Mouse (Mus musculus) lung, embryonic 16.5 days (tissue): ENCODE measurements around the gene Olfr44. TPM values are rescaled to one million over a fixed set of nuclear protein-coding genes. Genes with fewer than 3 reads are reported as not detected.

ENCODE experiments used
- polyA plus RNA-seq: library from polyadenylated mRNA; unstranded; fragments of >200 nt; fragmentation: Nextera tagmentation; extraction: Ambion mirVana; gene quantifications from 2 replicates; pipeline ENCODE4 v1.2.1, GENCODE M21; 2015

The Olfr44 gene
- polyA plus RNA-seq, 1 experiment from 2014 or later = not detected

Other genes starting within 250 kb of the Olfr44 start
- gene Olfr1537, start 244.0 kb downstream of the Olfr44 start, polyA plus RNA-seq = not detected in 2 replicates
- gene Olfr945, start 217.2 kb downstream of the Olfr44 start, polyA plus RNA-seq = not detected in 2 replicates
- not detected in 2 replicates for gene Olfr948, start 167.9 kb downstream of the Olfr44 start, polyA plus RNA-seq
- gene Olfr951, start 106.6 kb downstream of the Olfr44 start, polyA plus RNA-seq = not detected in 2 replicates
- not detected in 2 replicates for gene Olfr952, start 66.8 kb downstream of the Olfr44 start, polyA plus RNA-seq
- gene Olfr954, start 37.3 kb downstream of the Olfr44 start, polyA plus RNA-seq = not detected in 2 replicates
- gene Olfr955, start 22.1 kb downstream of the Olfr44 start, polyA plus RNA-seq = not detected in 2 replicates
- not detected in 2 replicates for gene Olfr957, start 21.8 kb upstream of the Olfr44 start, polyA plus RNA-seq
- gene Olfr958, start 60.1 kb upstream of the Olfr44 start, polyA plus RNA-seq = not detected in 2 replicates
- gene Olfr959, start 81.6 kb upstream of the Olfr44 start, polyA plus RNA-seq = not detected in 2 replicates
- 7.8 and 9.6 TPM in 2 replicates for gene AW551984, start 110.4 kb upstream of the Olfr44 start, polyA plus RNA-seq
- not detected in 2 replicates for gene Olfr148, start 116.7 kb upstream of the Olfr44 start, polyA plus RNA-seq
- gene Olfr960, start 127.4 kb upstream of the Olfr44 start, polyA plus RNA-seq = not detected in 2 replicates
- not detected in 2 replicates for gene Olfr961, start 151.1 kb upstream of the Olfr44 start, polyA plus RNA-seq
- gene Olfr963, start 173.2 kb upstream of the Olfr44 start, polyA plus RNA-seq = not detected in 2 replicates
- not detected in 2 replicates for gene Olfr149, start 213.1 kb upstream of the Olfr44 start, polyA plus RNA-seq
- not detected in 2 replicates for gene Olfr965, start 217.4 kb upstream of the Olfr44 start, polyA plus RNA-seq
- gene Olfr150, start 237.0 kb upstream of the Olfr44 start, polyA plus RNA-seq = not detected in 2 replicates